Mouse (Mus musculus) gastrocnemius, adult 2 months (tissue): ENCODE data around the gene Adcy10. TPM values are rescaled to one million over a fixed set of nuclear protein-coding genes. Genes with fewer than 3 reads are reported as not detected.

ENCODE experiments used
- DNase-seq: peaks from one replicate; pipeline ENCODE4 v3.0.0; 2022
- H3K27ac ChIP-seq: fragments of 200-600 bp; 2 replicates; pipeline ENCODE4 v1.8.1; 2022; ENCODE audit warnings: mild to moderate bottlenecking
- H3K4me3 ChIP-seq: fragments of 200-600 bp; 2 replicates; pipeline ENCODE4 v1.8.1; 2022; ENCODE audit warnings: mild to moderate bottlenecking, moderate library complexity
- CTCF ChIP-seq: fragments of 200-600 bp; IDR thresholded peaks from 2 replicates; pipeline ENCODE4 v1.8.1; 2022; ENCODE audit warnings: antibody characterized with exemption, mild to moderate bottlenecking, moderate library complexity
- intact Hi-C: fragments of 180-260 bp; cut with DNase I; formaldehyde crosslinking; loops from one replicate; pipeline ENCODE4 v1.15.1; 2025
- total RNA-seq, 2 experiments: library from RNA; stranded (reverse); gene quantifications; 2 replicates each; pipeline ENCODE4 v1.2.3; 2021

Adcy10 gene
- total RNA-seq, 2 experiments from 2014 or later = not detected

- Histone ChIP-seq H3K4me3 (no peak overlapping the region), H3K27ac (no peak overlapping the region)
- no peak for TF ChIP-seq CTCF
- no peak for DNase-seq
- intact Hi-C loops = no loop called here
Observed at GRCm38 (mm10) chr1:165565283-165565682, 80.3 kb downstream of the Adcy10 start.

DNA sequence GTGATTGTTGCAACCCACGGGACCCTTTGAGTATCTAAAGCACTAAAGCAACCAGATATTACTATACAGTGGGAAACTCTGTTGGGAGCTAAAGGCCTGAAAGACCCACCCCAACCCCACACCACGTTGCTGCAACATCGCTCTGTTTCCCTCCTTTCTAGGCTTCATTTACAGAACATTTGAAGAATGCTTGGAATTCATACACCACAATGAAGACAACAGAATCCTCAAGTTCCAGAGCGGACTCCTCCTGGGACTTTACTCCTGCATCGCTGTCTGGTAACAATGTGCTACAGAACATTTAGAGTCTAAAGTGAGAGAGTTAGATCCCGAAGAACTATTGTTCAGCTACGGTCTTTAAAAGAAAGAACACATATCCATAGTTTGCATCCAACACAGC is 82.5 kb downstream of the Adcy10 start:
- H3K4me3 ChIP-seq = no peak overlapping the region
- DNase-seq = no peak
- no peak for TF ChIP-seq CTCF
- no peak overlapping the region for H3K27ac ChIP-seq
- intact Hi-C loops = no loop called here

- intact Hi-C loops = no loop called here
- DNase-seq = no peak
- no peak overlapping the region for H3K27ac ChIP-seq
- no peak overlapping the region for H3K4me3 ChIP-seq
- no peak for TF ChIP-seq CTCF
Observed at GRCm38 (mm10) chr1:165576005-165576404, 91.0 kb downstream of the Adcy10 start.

GRCm38 (mm10) chr1:165576459-165577112 is 91.6 kb downstream of the Adcy10 start:
- Histone ChIP-seq H3K27ac (no peak overlapping the region), H3K4me3 (no peak overlapping the region)
- no peak for TF ChIP-seq CTCF
- intact Hi-C loops = no loop called here
- no peak for DNase-seq

- H3K4me3 ChIP-seq = no peak overlapping the region
- H3K27ac ChIP-seq = no peak overlapping the region
- intact Hi-C loops = no loop called here
- TF ChIP-seq CTCF = peak; percentile 66
- DNase-seq = no peak
Observed at GRCm38 (mm10) chr1:165579332-165579731, 94.3 kb downstream of the Adcy10 start.

DNA sequence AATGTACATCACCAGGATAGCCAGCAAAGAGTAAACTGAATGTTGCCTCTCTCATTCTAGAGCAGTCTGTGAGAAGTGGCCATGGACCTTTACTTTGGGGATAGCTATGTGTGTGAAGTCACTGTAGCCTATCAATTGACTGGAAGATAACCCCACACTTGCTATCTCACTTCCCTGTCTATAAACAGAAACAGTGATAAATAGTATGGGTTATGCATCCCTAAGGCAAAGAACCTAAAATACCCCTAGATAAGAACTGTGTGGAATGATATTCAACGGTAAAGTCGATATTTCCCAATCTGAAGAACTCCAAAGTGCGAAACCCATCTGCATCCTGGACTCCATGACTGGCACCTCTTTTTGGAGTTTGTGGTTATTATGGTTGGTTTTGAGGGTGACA is 96.3 kb downstream of the Adcy10 start:
- intact Hi-C loops = loop anchor here (5.0 kb wide), 1 partner anchor 61 kb away; no protein-coding TSS in a partner anchor
- H3K4me3 ChIP-seq = no peak overlapping the region
- no peak for TF ChIP-seq CTCF

DNA sequence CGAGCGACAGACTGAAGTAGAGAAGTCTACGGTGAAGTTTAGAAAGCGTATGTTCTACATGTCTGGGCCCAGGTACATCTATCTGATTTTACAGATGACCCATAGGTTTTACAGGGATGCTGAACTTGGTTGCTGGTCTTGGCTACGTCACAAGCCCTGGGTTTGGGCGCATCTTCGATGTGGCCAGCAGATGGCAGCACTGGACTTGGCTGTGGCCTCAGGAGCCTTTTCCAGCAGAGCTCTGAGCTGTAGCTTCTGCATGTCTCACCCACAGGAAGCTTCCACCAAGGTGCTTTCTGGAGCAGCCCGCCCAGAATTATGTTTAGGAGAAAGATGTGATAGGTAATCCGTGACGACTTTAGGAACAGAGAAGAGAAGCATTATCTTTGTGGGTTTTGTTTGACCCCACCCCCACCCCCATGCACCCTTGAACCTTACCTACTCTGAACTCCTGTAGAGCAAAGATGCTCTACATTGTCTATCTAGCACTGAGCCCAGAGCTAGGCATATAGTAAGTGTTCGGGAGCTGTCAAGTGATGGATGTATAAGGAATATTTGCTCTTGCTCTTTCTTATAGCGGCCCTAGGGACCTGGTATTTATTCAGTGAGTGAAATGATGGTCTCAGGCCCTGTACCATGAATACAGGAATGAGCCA is 98.7 kb downstream of the Adcy10 start:
- peak; percentile 98; the same call in 1 of the 2 replicates for TF ChIP-seq CTCF
- intact Hi-C loops = loop anchor here (1.0 to 5.0 kb wide), 3 partner anchors 59 to 153 kb away; no protein-coding TSS in a partner anchor
- Histone ChIP-seq H3K4me3 (no peak overlapping the region), H3K27ac (no peak overlapping the region)
- peak; percentile 92 for DNase-seq

More for the DNA sequence above, 96.3 kb downstream of the Adcy10 start:
- DNase-seq = no peak
- no peak overlapping the region for H3K27ac ChIP-seq

GRCm38 (mm10) chr1:165585389-165586104 is 100.6 kb downstream of the Adcy10 start:
- intact Hi-C loops = no loop called here
- no peak overlapping the region for H3K4me3 ChIP-seq
- DNase-seq = no peak
- peak overlapping the region; percentile 52 for H3K27ac ChIP-seq
- no peak for TF ChIP-seq CTCF

DNA sequence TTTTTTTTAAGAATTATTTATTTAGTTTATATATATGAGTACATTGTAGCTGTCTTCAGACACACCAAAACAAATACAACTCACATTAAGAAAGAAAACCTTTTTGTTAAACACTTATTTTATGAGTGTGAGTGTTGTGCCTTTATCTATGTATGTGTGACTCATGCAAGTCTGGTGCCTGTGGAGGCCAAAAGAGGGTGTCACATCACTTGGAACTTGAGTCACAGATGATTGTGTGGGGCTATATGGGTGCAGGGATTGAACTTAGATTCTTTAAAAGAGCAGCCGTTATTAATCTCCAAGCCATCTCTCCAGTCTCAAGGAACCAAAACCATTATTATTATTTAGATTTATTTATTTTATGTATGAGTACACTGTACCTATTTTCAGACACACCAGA is 101.4 kb downstream of the Adcy10 start:
- intact Hi-C loops = no loop called here
- DNase-seq = no peak

GRCm38 (mm10) chr1:165587845-165588244 is 102.9 kb downstream of the Adcy10 start:
- no peak for TF ChIP-seq CTCF
- peak overlapping the region; percentile 85 for H3K27ac ChIP-seq
- H3K4me3 ChIP-seq = no peak overlapping the region
- DNase-seq = no peak
- intact Hi-C loops = no loop called here

More for the DNA sequence above, 101.4 kb downstream of the Adcy10 start:
- Histone ChIP-seq H3K4me3 (no peak overlapping the region), H3K27ac (no peak overlapping the region; the same call in 1 of the 2 replicates)
- no peak for TF ChIP-seq CTCF

GRCm38 (mm10) chr1:165589280-165590048 is 104.5 kb downstream of the Adcy10 start:
- Histone ChIP-seq H3K27ac (peak overlapping the region; percentile 85), H3K4me3 (peak overlapping the region; percentile 44)
- intact Hi-C loops = no loop called here
- TF ChIP-seq CTCF = no peak
- DNase-seq = peak; percentile 61

DNA sequence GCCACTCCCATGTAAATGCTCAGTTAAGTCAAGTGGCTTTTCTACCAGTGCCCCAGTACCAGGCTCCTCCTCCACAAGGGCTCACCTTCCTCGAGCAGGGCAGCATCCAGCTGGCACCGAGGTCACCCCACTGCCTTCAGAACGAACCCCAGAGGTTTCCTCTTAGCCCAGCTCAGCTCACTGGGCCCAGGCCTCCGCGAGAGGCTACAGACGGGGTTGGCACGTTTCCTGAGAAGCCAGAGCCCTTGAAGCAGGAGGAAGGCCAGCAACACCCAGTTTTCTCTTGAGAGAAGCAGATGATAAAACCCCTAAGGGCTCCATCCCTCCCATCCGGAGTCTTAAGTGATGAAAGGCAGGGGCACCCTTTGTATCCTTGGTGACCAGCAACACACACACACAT is 105.8 kb downstream of the Adcy10 start:
- no peak for TF ChIP-seq CTCF
- H3K27ac ChIP-seq = peak overlapping the region; percentile 85
- H3K4me3 ChIP-seq = no peak overlapping the region
- intact Hi-C loops = no loop called here
- no peak for DNase-seq
